Mouse (Mus musculus) CH12.LX (cell line): ENCODE data around the gene Fgfr2. TPM values are rescaled to one million over a fixed set of nuclear protein-coding genes. Genes with fewer than 3 reads are reported as not detected.

Experiments used
- DNase-seq: peaks from one replicate; pipeline ENCODE4 v3.0.0-alpha.2; 2013; ENCODE audit errors: extremely low read depth
- H3K27ac ChIP-seq: 2 replicates; pipeline ENCODE4 v1.5.1; 2012; ENCODE audit warnings: low read depth, mild to moderate bottlenecking, control low read depth, moderate library complexity; ENCODE audit not compliant: insufficient read depth
- H3K27me3 ChIP-seq: replicated peaks from 2 replicates; pipeline ENCODE3; 2012; ENCODE audit warnings: inconsistent platforms
- H3K36me3 ChIP-seq, 2 experiments: replicated peaks in 1 of 2; 2 replicates each; pipeline versions ENCODE3 to v1.6.1; 2012; ENCODE audit warnings: inconsistent platforms in 1 of 2, low read length in 1 of 2, mild to moderate bottlenecking in 1 of 2, mixed read lengths in 1 of 2, moderate library complexity in 1 of 2; ENCODE audit not compliant: control insufficient read depth in 1 of 2, insufficient read depth in 1 of 2
- H3K4me1 ChIP-seq, 2 experiments: 2 replicates each; pipeline ENCODE4 v1.6.1; 2012; ENCODE audit warnings: inconsistent platforms in 1 of 2, moderate library complexity in 1 of 2; ENCODE audit not compliant: insufficient read depth in 2 of 2, control insufficient read depth in 1 of 2
- H3K4me2 ChIP-seq: 2 replicates; pipeline ENCODE4 v1.6.1; 2012; ENCODE audit warnings: low read depth, mild to moderate bottlenecking, control low read depth; ENCODE audit not compliant: poor library complexity, insufficient read depth, severe bottlenecking
- H3K4me3 ChIP-seq, 3 experiments: fragments of 150-350 bp in 1 of 3; sonication (generic) in 1 of 3; replicated peaks in 1 of 3; 2 replicates each; pipeline versions ENCODE3 to v1.5.1; 2011 to 2012; ENCODE audit warnings: low read depth in 2 of 3, low read length in 2 of 3, mild to moderate bottlenecking in 2 of 3, moderate library complexity in 2 of 3, control low read depth in 1 of 3, improper control_type of control experiment in 1 of 3, inconsistent platforms in 1 of 3, mixed read lengths in 1 of 3; ENCODE audit not compliant: poor library complexity in 1 of 3
- H3K79me2 ChIP-seq: replicated peaks from 2 replicates; pipeline ENCODE4 v1.6.1; 2012; ENCODE audit warnings: mild to moderate bottlenecking, moderate library complexity; ENCODE audit not compliant: control insufficient read depth, poor library complexity, insufficient read depth, severe bottlenecking; ENCODE audit errors: extremely low read depth
- H3K9ac ChIP-seq: 2 replicates; pipeline ENCODE4 v1.6.1; 2012; ENCODE audit warnings: low read depth, mild to moderate bottlenecking, control low read depth, moderate library complexity; ENCODE audit not compliant: insufficient read depth
- H3K9me3 ChIP-seq: replicated peaks from 2 replicates; pipeline ENCODE3; 2012; ENCODE audit warnings: low read length, inconsistent platforms, mixed read lengths
- BHLHE40 ChIP-seq: IDR thresholded peaks from 2 replicates; pipeline ENCODE4 v1.6.1; 2011; ENCODE audit warnings: mild to moderate bottlenecking, low read depth, low read length, improper control_type of control experiment
- CHD1 ChIP-seq: IDR thresholded peaks from 2 replicates; pipeline ENCODE4 v1.6.1; 2012; ENCODE audit warnings: low read depth, low read length, improper control_type of control experiment, inconsistent platforms
- CHD2 ChIP-seq: IDR thresholded peaks from 2 replicates; pipeline ENCODE4 v1.6.1; 2011; ENCODE audit warnings: low read length, improper control_type of control experiment
- ELF1 ChIP-seq: IDR thresholded peaks from 2 replicates; pipeline ENCODE4 v1.6.1; 2014; ENCODE audit warnings: low read depth, mild to moderate bottlenecking, inconsistent platforms, low read length, improper control_type of control experiment
- EP300 ChIP-seq: IDR thresholded peaks from 2 replicates; pipeline ENCODE4 v1.6.1; 2011; ENCODE audit warnings: low read length, improper control_type of control experiment
- ETS1 ChIP-seq: conservative IDR thresholded peaks from 2 replicates; pipeline ENCODE4 v1.6.1; 2012; ENCODE audit warnings: low read depth, mild to moderate bottlenecking, inconsistent platforms, low read length, improper control_type of control experiment, moderate library complexity
- MXI1 ChIP-seq: IDR thresholded peaks from 2 replicates; pipeline ENCODE4 v1.6.1; 2011; ENCODE audit warnings: mild to moderate bottlenecking, low read depth, low read length, improper control_type of control experiment
- MYC ChIP-seq: IDR thresholded peaks from 2 replicates; pipeline ENCODE4 v1.6.1; 2011; ENCODE audit warnings: low read depth, mild to moderate bottlenecking, improper control_type of control experiment, low read length
- RCOR1 ChIP-seq: conservative IDR thresholded peaks from 2 replicates; pipeline ENCODE4 v1.6.1; 2012; ENCODE audit warnings: low read depth, mild to moderate bottlenecking, inconsistent platforms, low read length, improper control_type of control experiment
- TBP ChIP-seq: conservative IDR thresholded peaks from 2 replicates; pipeline ENCODE4 v1.6.1; 2011; ENCODE audit warnings: low read depth, low read length, improper control_type of control experiment
- TCF12 ChIP-seq: IDR thresholded peaks from 2 replicates; pipeline ENCODE4 v1.6.1; 2014; ENCODE audit warnings: low read depth, mild to moderate bottlenecking, inconsistent platforms, low read length, improper control_type of control experiment
- ZC3H11A ChIP-seq: IDR thresholded peaks from 2 replicates; pipeline ENCODE4 v1.6.1; 2012; ENCODE audit warnings: low read depth, mild to moderate bottlenecking, inconsistent platforms, low read length, improper control_type of control experiment
- dilution Hi-C: fragments of 300-500 bp; cut with MboI; formaldehyde crosslinking; loops from 2 replicates; pipeline ENCODE4 v1.14.3; 2020; ENCODE audit warnings: low sequenced_read_pairs; ENCODE audit not compliant: extremely low pct_unique_long_range_greater_than_20kb, extremely low pct_ligation_motif_present
- in situ Hi-C: fragments of 300-500 bp; cut with MboI; formaldehyde crosslinking; loops from 3 replicates; pipeline ENCODE4 v1.14.3; 2019; ENCODE audit warnings: low sequenced_read_pairs, low pct_ligation_motif_present, low pct_unique_long_range_greater_than_20kb, mixed read lengths
- polyA plus RNA-seq: library from polyadenylated mRNA; unstranded; fragments of >175 nt; gene quantifications from 2 replicates; pipeline ENCODE4 v1.2.1, GENCODE M21; 2012; ENCODE audit warnings: low read depth; ENCODE audit not compliant: insufficient read length
- total RNA-seq, 2 experiments: library from RNA; depleted of rRNA; stranded (reverse); fragments of 300-350 nt in 1 of 2; fragments of >200 nt in 1 of 2; gene quantifications; 2 replicates each; pipeline ENCODE4 v1.2.3; 2012 to 2014

Fgfr2 gene
- total and polyA plus RNA-seq, 3 experiments = not detected

DNA sequence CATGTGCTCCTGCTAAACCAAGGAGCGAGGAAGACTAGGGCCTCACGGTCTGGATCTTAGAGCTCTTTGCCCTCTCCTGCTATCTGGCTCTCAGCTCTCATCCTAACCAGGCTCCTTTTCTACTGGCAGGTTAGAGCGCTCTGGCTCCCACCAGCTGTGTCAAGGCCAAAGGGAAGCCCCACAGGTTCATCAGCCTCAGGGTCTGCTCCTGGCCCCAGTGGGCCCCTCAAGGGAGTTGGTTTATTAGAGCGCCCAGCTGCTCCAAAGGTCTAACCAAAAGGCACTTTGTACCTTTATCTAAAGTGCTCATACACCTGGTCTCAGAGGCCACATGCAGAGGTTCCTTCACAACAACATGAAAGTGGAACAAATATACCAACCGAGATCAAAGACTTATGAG lies 366.8 kb downstream of the Fgfr2 start:
- dilution Hi-C loops = no loop called here
- no peak overlapping the region for H3K9ac ChIP-seq
- H3K36me3 ChIP-seq = peaks cover 34 to 93% of the 10 kb centered on the region in 2 experiments
- no peak overlapping the region for H3K27ac ChIP-seq
- in situ Hi-C loops = no loop called here
- no peaks in the 10 kb centered on the region for H3K9me3 ChIP-seq
- TF ChIP-seq ELF1 (no peak), MXI1 (no peak), CHD1 (no peak), ZC3H11A (no peak)
- TF ChIP-seq, all 38 proteins: peak for 0
- peaks cover 32 to 99% of the 10 kb centered on the region in 2 experiments for H3K4me1 ChIP-seq
- no peak overlapping the region for H3K4me3 ChIP-seq
- no peak overlapping the region for H3K4me2 ChIP-seq
- H3K79me2 ChIP-seq = no peaks in the 10 kb centered on the region; the same call in 1 of the 2 replicates
- H3K27me3 ChIP-seq = no peaks in the 10 kb centered on the region
- no peak for DNase-seq

DNA sequence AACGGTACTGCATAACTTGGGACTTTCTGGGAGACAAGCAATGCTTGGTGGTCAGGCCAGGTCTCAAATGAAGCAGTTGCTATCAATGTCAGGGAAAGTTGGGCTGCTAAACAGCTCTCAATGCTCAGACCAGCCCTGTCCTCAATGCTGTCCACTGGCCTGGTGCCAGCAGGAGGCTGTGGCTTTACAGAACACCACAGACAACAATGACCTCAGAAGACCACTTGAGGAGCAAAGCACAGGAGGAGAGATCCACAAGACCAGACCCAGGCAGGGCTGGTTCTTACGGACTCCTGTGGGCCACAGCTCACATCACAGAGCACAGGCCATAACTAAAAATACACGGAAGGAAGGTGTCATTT lies 368.8 kb downstream of the Fgfr2 start:
- peaks cover 39 to 95% of the 10 kb centered on the region in 2 experiments for H3K36me3 ChIP-seq
- in situ Hi-C loops = no loop called here
- no peak overlapping the region for H3K9ac ChIP-seq

GRCm38 (mm10) chr7:132753518-132754388 lies 369.4 kb downstream of the Fgfr2 start:
- dilution Hi-C loops = no loop called here
- no peaks in the 10 kb centered on the region for H3K79me2 ChIP-seq
- H3K9ac ChIP-seq = no peak overlapping the region
- H3K4me3 ChIP-seq = no peak overlapping the region
- H3K27ac ChIP-seq = no peak overlapping the region
- no peak for DNase-seq
- H3K4me2 ChIP-seq = no peak overlapping the region
- H3K36me3 ChIP-seq = peaks cover 36 to 93% of the 10 kb centered on the region in 2 experiments
- H3K27me3 ChIP-seq = no peaks in the 10 kb centered on the region
- H3K4me1 ChIP-seq = peaks cover 15 to 93% of the 10 kb centered on the region in 2 experiments
- in situ Hi-C loops = no loop called here
- H3K9me3 ChIP-seq = no peaks in the 10 kb centered on the region
- no peak for TF ChIP-seq TCF12
- TF ChIP-seq ETS1 = no peak
- TF ChIP-seq RCOR1 = no peak
- TF ChIP-seq MXI1 = no peak
- no peak for TF ChIP-seq CHD2
- no peak for TF ChIP-seq TBP
- no peak for TF ChIP-seq EP300

More for the DNA sequence above, 368.8 kb downstream of the Fgfr2 start:
- Histone ChIP-seq H3K79me2 (no peaks in the 10 kb centered on the region), H3K9me3 (no peaks in the 10 kb centered on the region), H3K4me2 (no peak overlapping the region), H3K4me3 (no peak overlapping the region), H3K4me1 (peaks cover 19 to 91% of the 10 kb centered on the region in 2 experiments), H3K27me3 (no peaks in the 10 kb centered on the region), H3K27ac (no peak overlapping the region)
- DNase-seq = no peak
- dilution Hi-C loops = no loop called here
- TF ChIP-seq MYC = no peak
- TF ChIP-seq TBP = no peak
- TF ChIP-seq BHLHE40 = no peak
